Comparison of ENCODE assay signal across 26 mouse cellular contexts in genomic region chr5:18217856-18218255, GRCm38 (mm10).
A peak's percentile ranks its signal among the peaks of the same experiment; 100 is the strongest.
DNase-seq lines count a peak whose midpoint lies in the region; ATAC-seq and TF ChIP-seq lines count a peak whose summit lies in the region.
"Had no signal": no experiment of that assay in that cellular context is flagged by ENCODE, and none has a peak within 500 bp of the region (broad histone marks: within the 10 kb centered on the region; RNA-seq: fewer than 3 reads in every experiment).

No protein-coding gene starts in this region.

- no peak overlapping the region for H3K9ac ChIP-seq in lung, embryonic 14.5 days
- no peak overlapping the region for H3K9ac ChIP-seq in lung, postnatal 0 days (replicated peaks; ENCODE audit: low read depth)
- H3K9ac ChIP-seq: embryonic facial prominence, embryonic 12.5 days; embryonic facial prominence, embryonic 15.5 days; forebrain, embryonic 12.5 days; forebrain, embryonic 15.5 days; heart, embryonic 13.5 days; hindbrain, embryonic 12.5 days; hindbrain, embryonic 15.5 days had no signal

- no peaks in the 10 kb centered on the region for H3K36me3 ChIP-seq in lung, embryonic 14.5 days (ENCODE audit: insufficient read depth)
- no peaks in the 10 kb centered on the region for H3K36me3 ChIP-seq in lung, postnatal 0 days (ENCODE audit: insufficient read depth, low read length)
- H3K36me3 ChIP-seq: embryonic facial prominence, embryonic 12.5 days; embryonic facial prominence, embryonic 15.5 days; forebrain, embryonic 12.5 days; forebrain, embryonic 15.5 days; heart, embryonic 10.5 days; heart, embryonic 13.5 days; hindbrain, embryonic 12.5 days; hindbrain, embryonic 15.5 days had no signal

- H3K9me3 ChIP-seq in lung, embryonic 14.5 days (ENCODE audit: low read depth, low read length): no peaks in the 10 kb centered on the region
- H3K9me3 ChIP-seq in lung, postnatal 0 days (ENCODE audit: low read length): no peaks in the 10 kb centered on the region
- H3K9me3 ChIP-seq: embryonic facial prominence, embryonic 12.5 days; embryonic facial prominence, embryonic 15.5 days; forebrain, embryonic 12.5 days; forebrain, embryonic 15.5 days; heart, embryonic 10.5 days; heart, embryonic 13.5 days; hindbrain, embryonic 12.5 days; hindbrain, embryonic 15.5 days had no signal

- no peaks in the 10 kb centered on the region for H3K27me3 ChIP-seq in lung, embryonic 14.5 days (ENCODE audit: insufficient read depth, low read length)
- no peaks in the 10 kb centered on the region for H3K27me3 ChIP-seq in lung, postnatal 0 days (replicated peaks; ENCODE audit: insufficient read depth, low read length)
- H3K27me3 ChIP-seq: embryonic facial prominence, embryonic 12.5 days; embryonic facial prominence, embryonic 15.5 days; forebrain, embryonic 12.5 days; forebrain, embryonic 15.5 days; heart, embryonic 13.5 days; hindbrain, embryonic 12.5 days; hindbrain, embryonic 15.5 days had no signal

- no peak overlapping the region for H3K4me3 ChIP-seq in lung, embryonic 14.5 days (ENCODE audit: low read depth, low read length)
- no peak overlapping the region for H3K4me3 ChIP-seq in lung, postnatal 0 days (ENCODE audit: low read depth, low read length)
- H3K4me3 ChIP-seq: embryonic facial prominence, embryonic 12.5 days; embryonic facial prominence, embryonic 15.5 days; forebrain, embryonic 12.5 days; forebrain, embryonic 15.5 days; heart, adult 2 months; heart, embryonic 10.5 days; heart, embryonic 13.5 days; hindbrain, embryonic 12.5 days; hindbrain, embryonic 15.5 days had no signal

- peak; percentile 38; the same call in 1 of the 2 replicates for ATAC-seq in lung, embryonic 14.5 days (ENCODE audit: insufficient read depth)
- peak; percentile 35; the same call in 1 of the 2 replicates for ATAC-seq in lung, postnatal 0 days
- ATAC-seq: CD4-positive, CD25-positive, alpha-beta regulatory T cell, adult 4 months; forebrain, embryonic 15.5 days had no signal

- H3K4me1 ChIP-seq in lung, embryonic 14.5 days (ENCODE audit: insufficient read depth): peaks cover 5% of the 10 kb centered on the region; the same call in 1 of the 2 replicates
- H3K4me1 ChIP-seq in lung, postnatal 0 days (ENCODE audit: insufficient read depth, low read depth, low read length): no peaks in the 10 kb centered on the region
- H3K4me1 ChIP-seq: embryonic facial prominence, embryonic 12.5 days; embryonic facial prominence, embryonic 15.5 days; forebrain, embryonic 12.5 days; forebrain, embryonic 15.5 days; heart, embryonic 10.5 days; heart, embryonic 13.5 days; hindbrain, embryonic 12.5 days; hindbrain, embryonic 15.5 days had no signal

- no peak overlapping the region for H3K27ac ChIP-seq in lung, embryonic 14.5 days (ENCODE audit: low read depth)
- no peak overlapping the region for H3K27ac ChIP-seq in lung, postnatal 0 days (ENCODE audit: low read length)
- H3K27ac ChIP-seq: embryonic facial prominence, embryonic 12.5 days; embryonic facial prominence, embryonic 15.5 days; forebrain, embryonic 12.5 days; forebrain, embryonic 15.5 days; heart, adult 2 months; heart, embryonic 10.5 days; heart, embryonic 13.5 days; hindbrain, embryonic 12.5 days; hindbrain, embryonic 15.5 days had no signal

- DNase-seq in lung, embryonic 14.5 days: peak; percentile 41
- DNase-seq in lung, postnatal 4 days: no peak
- peak; percentile 77 for DNase-seq in lung, postnatal 0 days (ENCODE audit: low spot score)
- no peak for DNase-seq in lung, postnatal 14 days
- peak; percentile 25 for DNase-seq in fat pad, adult 2 months (ENCODE audit: extremely low read depth, low read depth, low spot score)
- DNase-seq in heart, postnatal 36 days: no peak
- DNase-seq in urinary bladder, postnatal 25 days (ENCODE audit: low spot score): no peak
- DNase-seq: adrenal gland, adult 2 months; adrenal gland, postnatal 14 days; B cell, adult 2 months; cerebellum, adult 11 months; cerebellum, adult 2 months; cerebellum, adult 9-11 months; cerebellum, postnatal 25 days; gastrocnemius, postnatal 36 days; heart, adult 2 months; heart, postnatal 14 days had no signal

- no peak overlapping the region for H3K4me2 ChIP-seq in lung, embryonic 14.5 days
- H3K4me2 ChIP-seq in lung, postnatal 0 days (replicated peaks; ENCODE audit: low read depth, low read length): no peak overlapping the region
- H3K4me2 ChIP-seq: embryonic facial prominence, embryonic 12.5 days; embryonic facial prominence, embryonic 15.5 days; forebrain, embryonic 12.5 days; forebrain, embryonic 15.5 days; heart, embryonic 13.5 days; hindbrain, embryonic 12.5 days; hindbrain, embryonic 15.5 days had no signal

- no peak for TF ChIP-seq CTCF in lung, embryonic 14.5 days (IDR thresholded peaks at IDR 0.05; ENCODE audit: low read depth)
- no peak for TF ChIP-seq CTCF in lung, postnatal 0 days (IDR thresholded peaks at IDR 0.05)

- TF ChIP-seq EP300 in lung, postnatal 0 days (IDR thresholded peaks at IDR 0.05): peak; percentile 33; the same call in 1 of the 2 replicates

- intact Hi-C loops in heart, postnatal 36 days (cut with DNase I): no loop called here

Comparison
In these comparisons a context has a peak if more than half of its experiments do, and no peak if none do; other contexts are left out.
1. DNase-seq: peak in lung, embryonic 14.5 days (single experiment), lung, postnatal 0 days (single experiment) and fat pad, adult 2 months (single experiment); none in lung, postnatal 4 days (0 of 2), lung, postnatal 14 days (single experiment), heart, postnatal 36 days (0 of 2) and urinary bladder, postnatal 25 days (single experiment).